Mouse (Mus musculus): ENCODE measurements at regions not wholly inside any gene's neighbourhood (a gene's known extent, or its start where the extent isn't known, plus 50 kb on each side); places are given as distances from the start of the nearest gene placed in this dataset.

DNA sequence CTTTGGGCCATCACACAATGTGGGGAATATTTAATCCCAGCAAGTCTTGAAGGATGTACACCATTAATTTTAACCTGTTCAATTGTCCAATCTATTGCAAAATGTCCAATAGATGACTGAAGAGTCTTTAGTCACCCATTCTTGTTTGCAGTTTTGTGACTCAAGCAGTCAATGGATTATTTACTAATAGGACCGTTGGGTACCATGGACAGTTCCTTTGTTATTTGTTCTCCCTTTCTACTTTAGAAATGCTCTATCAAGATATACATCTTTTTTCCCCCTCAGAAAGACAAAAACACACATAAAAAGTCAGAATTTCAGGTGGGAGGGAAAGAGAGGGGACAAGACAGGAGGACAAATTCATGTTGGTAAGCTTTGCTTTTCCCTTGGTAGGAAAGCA is 598.3 kb downstream of the Gm9195 start:
- no peak for DNase-seq

DNA sequence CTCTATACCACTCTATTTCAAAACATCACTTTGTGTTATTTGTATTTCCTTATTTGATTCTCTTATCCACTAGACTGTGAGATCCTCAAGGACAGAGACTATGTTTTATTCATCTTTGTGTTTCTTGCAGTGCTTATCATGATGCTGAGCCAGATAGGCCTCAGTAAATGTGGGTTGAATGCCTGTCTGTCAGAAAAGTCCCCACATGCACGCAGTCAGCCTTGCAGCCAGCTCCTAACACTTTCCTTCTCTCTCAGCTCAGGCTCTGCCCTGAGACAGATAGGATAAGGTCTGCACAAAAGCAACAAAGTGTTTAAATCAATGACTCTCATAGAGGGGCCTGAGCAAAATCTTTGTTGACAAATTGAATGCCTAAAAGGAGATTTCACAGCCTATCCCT is 600.0 kb downstream of the Gm9195 start:
- DNase-seq: no peak

DNA sequence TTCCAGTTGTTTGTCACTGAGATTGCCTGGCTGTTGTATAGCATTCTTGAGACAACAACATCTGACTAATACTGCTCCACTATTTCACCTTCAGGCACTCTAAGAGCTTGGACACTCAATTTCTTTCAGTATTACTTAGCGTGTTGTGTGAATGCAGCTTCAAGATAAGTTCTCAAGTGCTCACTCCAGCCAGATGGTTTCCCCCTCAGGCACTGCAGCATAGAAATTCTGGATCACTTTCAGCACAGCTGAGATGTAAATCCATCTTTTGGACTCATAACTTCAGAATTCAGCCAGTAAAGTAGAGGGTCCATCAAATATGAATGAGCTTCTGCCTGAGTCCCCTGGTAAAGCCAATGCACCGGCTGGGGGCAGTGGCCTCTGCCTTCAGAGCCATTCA is 608.8 kb downstream of the Gm9195 start:
- DNase-seq: no peak

DNA sequence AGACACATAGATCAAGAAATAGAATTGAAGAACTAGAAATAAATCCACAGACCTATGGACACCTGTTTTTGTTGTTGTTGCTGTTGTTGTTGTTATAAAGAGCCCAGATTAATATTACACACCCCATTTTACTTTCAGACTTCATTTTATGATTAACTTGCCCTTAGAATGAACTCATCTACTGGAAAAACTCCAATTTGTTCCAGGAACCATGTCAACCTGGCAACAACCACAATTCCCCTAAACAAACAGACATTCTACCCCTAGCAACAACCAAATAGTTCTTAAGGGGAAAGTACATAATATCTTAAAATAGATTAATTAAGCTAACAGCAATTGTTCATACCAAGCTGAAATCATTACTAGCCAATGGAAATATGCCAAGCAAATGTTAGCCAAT is 646.1 kb downstream of the Gm9195 start:
- peak; percentile 1 to 3 for DNase-seq

DNA sequence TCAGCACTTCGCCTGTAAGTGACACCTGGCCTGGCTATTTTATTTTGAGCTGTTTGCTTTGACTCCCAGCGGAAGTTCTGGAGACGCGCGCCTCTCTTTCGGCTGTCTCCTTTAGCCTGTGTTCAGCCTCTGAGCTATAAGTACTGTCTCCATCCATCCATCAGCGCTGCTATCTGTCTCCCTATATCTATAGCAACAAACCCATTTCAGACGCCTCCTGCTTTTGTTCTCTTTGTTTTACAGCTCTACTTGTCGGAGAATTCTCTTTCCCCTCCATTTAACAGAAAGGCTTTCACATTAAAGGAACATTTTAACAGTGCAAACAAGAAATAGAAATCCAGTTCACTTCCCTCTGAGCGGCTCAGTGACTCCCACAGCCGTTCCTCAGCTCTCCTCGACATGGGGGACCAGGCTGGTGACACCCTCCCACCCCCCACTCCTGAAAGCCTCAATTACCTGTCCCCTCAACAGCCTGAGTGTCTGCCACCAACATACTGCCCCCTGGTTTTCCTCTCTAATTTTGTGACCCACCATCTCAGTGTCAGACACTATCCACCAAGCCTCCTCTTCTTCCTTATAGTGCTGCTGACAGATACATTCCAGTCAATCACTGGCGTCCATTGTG is 682.7 kb downstream of the Gm9195 start:
- DNase-seq: no peak

DNA sequence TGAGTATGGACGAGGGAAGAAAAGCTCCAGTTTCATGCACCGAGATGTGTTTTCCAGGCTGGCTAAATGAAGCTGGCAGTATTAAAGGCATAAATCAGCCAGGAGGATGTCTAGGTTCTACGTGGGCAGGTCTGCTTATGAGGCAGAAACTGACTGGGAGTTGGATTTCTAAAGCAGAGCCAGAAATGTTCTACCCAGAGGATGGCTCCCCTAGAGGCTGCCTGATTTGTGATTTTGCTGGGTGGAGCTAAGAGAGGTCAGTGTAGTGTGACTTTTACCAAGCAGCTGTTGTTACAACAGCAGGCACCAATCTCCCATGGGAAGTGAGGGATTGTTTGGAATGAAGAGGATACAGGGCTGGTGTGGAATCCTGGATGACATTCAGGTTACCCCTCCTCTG is 686.0 kb downstream of the Gm9195 start:
- no peak for DNase-seq

DNA sequence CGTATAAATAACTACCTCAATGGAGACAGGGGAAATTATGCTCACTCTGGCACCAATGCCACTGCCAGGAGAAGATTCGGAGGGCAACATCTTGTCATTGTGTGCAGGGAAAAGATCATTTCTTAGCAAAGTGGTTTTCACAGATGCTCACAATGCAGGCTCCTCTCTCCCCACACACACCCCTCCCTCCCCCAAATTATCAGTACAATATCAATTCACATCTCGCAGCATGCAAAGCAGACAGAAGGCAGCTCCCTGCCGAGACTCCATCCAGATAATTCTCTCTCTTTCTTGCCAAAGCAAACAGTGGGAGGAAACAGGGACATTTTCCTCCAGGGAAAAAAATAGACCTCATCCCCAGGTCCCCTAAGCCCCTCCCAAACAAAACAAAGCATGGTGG is 691.8 kb downstream of the Gm9195 start:
- no peak for DNase-seq

DNA sequence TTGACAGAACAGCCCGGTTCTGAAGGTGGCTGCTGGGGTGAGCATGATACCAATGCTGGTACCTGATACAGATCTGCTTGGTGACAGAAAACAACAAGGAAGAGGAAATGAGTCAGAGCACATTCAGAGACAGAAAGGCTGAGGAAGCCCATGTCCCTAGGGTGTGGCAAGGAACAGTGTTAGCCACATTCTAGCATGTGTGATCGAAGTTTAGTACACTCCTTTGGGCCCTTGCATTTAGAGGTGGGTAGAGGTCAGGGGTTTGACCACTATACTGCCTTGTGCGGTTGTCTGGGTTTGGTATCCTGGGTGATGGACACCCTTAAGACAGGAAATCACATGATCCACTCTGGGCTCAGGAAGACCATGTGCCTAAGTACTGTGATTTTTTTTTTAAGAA is 695.9 kb downstream of the Gm9195 start:
- no peak for DNase-seq

DNA sequence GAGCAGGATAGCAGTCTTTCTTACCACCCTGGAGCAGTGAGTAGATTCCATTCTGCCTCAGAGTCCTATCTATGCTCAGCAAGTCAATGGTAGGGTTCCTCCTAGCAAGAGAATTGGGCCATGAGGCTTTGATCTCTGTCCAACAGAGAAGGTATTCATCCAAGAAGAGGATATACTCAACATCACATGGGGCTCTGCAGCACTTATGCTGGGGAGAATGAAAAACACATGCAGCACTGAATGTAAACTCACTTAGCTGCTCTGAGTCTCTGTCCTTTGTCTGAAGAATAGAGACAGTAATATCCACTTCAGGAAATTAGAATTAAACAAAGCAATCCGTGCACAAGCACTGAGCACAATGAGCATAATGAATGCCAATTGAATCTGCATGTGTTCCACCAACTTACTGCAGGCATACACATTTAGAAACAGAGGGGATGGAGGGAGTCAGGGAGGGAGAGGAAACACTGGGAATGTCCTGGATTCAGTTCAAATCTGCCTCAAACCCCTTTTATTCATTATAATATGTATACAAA is 714.6 kb downstream of the Gm9195 start:
- no peak for DNase-seq

DNA sequence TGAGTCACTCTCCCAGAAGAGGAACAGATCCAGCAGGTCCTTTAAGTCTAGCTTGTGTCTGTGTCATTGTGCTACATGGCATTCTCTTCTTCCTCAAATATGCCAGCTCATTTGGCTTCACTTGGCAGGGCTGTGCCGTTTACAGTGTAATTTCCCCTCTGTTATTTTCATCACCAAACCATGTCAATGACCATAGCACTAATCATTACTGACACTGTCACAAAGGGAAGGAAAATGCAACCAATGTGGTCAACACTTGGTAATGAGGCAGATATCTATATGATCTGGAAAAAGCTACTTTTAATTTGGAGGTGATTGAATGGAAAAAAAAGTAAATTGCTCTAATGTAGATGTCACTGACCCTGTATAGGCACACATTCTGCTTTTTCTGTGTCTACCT is 724.8 kb downstream of the Gm9195 start:
- no peak for DNase-seq

DNA sequence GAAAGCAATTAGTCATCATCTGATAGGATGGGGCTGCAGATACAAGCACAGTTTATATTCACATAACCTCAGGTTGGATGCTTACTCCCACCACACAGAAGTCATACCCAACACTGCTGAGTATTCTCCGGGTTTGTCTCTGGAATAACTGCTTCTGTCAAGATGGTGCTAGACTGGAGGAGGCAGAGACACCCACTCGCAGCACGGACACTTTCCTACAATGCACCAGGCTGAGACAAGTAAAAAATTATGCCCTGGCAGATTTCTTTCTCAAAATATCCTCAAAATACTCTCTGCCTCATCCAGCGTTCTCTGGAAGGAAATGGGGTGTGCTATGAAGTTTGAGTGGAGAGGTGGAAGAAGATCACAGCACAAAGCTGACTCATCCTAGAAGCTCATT is 763.1 kb downstream of the Gm9195 start:
- DNase-seq: no peak

DNA sequence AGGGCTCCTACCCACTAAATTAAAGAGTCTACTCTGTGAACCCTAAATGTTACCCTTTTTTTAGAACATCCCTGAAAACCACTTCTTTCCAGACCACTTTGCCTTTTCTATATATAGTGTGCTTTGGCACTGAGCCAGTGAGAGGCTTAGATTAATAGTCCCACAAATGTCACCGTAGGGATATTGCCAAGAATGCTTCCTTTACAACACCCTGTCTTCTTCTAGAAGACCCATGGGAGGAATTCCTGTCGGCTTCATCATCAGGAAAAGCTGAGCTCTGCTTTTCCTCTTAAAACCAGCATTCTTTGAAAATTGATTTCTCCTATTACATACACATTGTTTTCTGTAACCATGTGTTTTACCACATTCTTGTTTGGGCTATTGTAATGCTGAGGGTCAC is 768.1 kb downstream of the Gm9195 start:
- DNase-seq: no peak

DNA sequence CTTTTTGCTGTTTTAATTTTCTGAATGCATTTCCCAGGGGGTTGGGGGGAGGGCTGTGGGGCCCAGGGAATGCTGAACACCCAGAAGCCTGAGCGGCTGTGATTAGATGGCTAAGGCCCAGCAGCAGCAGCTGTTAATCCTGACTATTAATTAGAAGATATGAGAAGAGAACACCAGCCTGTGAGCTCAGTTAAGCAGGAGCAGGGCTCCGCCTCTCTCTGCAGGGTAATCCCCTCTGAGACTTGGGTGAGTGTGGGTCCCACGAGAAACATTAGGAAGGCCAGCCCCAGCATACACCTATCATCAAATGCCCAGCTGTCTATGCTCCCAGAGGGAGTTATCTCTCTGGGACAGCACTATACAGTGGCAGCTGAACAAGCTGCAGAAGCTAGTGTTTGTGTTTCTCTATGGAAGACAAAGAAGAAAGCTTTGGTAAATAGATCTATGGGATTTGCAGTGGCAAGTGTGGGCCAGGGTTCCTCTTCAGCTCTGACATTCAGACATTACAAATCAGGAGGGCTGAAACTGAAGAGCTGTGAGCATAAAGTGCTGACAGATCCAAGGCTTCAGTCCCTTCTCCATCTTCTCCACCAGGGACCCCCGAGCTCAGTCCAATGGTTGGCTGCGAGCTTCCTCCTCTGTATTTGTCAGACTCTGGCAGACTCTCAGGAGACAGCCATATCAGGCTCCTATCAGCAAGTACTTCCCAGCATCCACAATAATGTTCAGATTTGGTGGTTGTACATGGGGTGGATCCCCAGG is 781.9 kb downstream of the Gm9195 start:
- DNase-seq: no peak

DNA sequence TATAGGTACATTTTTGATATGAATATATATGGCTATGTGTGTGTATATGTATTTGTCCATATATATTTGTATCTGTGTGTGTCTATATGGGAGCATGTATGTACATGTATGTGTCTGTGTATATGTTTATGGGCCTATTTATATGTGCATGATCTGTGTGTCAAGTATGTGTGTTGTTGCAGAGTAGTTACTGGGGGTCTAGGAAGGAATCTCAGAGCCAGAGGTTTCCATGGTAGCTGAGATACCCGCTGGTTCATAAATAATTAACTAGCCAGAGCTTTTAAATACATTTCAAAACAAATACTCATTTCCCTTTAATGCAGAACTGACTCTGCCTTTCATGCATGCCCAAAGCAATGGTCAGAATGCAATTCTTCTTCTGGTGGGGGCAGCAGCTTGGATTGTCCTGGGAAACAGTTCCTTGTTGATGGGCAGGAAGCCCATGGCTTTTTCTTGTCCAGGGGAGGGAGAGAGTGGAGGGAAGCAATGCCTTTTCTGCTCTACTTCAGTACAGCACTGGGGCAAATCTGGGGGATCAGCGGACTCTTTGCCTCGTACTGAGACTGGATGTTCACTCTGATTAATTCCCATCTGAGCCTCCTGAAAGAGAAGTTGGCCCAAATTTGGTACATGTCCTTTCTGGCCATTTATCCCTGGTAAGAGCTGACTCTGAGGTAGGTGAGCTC is 798.7 kb downstream of the Gm9195 start:
- DNase-seq: no peak

DNA sequence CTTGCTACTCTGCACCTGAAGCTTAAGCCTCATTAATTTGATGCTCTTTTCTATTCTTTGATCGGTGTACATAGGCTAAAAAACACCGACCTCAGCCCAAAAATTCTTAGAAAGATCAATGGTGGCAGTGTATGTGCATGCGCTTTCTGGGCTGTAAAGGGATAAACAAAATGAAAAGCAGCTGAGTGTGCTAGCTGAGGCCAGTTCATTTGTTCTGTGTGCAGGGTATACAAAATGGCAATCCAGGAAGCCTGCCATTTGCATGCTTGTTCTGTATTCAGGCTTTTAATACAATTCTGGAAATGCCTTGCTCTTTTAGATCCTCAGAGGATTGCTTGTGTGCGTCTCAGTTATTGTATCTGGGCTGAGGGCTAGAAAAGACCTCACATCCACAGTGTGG is 817.1 kb downstream of the Gm9195 start:
- DNase-seq: no peak

DNA sequence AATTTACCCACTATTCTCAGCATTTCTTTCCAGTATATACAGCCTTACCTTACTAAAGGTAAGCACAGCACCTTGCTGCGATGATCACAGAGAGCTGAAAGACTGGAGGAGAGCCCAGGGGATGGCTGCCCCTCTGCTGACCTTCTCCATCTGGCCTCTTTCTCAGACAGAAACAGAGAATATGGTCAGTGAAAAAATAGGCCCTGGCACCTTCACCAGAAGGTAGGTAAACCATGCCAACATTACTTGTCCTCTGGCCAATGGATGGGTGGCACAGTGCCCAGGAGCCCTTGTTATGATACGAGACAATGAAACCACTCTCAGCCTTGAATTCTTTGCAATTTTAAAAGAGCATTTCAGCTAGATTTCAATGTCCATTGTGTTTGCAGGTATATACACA is 817.8 kb downstream of the Gm9195 start:
- peak; percentile 23 to 61 for DNase-seq

DNA sequence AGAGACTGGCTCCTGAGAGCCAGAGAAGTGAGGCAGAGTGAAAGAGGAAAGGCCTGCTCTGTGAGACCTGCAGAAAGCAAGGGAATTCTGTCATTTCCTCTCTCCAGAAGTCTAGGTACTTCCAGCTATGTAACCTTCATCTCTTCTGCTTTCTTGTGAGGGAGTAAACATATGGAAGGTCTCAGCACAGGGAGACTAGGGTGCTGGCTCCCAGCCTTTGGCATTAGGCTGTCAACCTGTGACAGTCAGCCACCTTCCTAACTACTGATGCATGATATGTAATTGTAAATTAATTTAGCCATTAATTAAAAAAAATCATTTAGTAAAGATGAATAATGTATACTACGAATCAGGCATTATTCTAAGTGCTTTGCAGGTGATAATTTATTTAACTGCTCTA is 819.2 kb downstream of the Gm9195 start:
- no peak for DNase-seq

DNA sequence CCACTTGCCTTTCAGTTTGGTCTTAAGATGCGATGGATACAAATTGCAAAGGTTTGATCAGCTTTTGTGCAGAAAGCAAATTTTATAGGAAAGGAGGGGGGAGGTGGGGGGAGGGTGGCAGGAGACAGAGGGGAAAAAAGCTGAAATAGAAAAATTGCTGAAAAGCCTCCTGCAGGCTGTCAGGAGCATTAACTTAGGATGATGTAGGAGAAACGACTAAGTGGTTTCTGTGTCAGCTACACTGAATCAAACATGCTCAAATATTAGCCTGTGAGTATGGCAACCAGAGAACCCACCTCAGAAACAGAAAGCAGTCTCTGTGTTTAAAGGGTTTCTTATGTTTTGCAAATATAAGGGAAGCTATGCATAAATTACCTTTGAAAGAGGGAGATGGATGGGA is 819.6 kb downstream of the Gm9195 start:
- no peak for DNase-seq

DNA sequence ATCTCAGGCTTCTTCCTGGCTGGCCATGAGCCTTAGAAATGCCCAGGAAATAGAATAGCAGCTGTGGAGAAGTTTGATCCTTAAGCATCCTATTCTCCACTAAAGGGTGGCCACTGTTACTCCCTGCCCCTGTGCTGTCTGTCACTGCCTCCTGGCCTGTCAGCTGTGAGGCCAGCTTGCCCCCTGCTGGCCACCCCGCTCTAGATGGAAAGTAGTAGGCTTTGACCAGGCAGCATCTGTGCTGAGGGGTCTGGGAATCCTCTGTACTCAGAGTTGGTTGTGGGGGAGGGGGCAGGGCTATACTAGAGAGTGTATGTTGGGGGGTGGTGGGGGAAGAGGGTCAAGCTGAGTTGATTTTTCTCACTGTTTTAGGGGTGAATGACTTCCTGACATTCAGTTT is 821.2 kb downstream of the Gm9195 start:
- DNase-seq: peak; percentile 33 to 67

DNA sequence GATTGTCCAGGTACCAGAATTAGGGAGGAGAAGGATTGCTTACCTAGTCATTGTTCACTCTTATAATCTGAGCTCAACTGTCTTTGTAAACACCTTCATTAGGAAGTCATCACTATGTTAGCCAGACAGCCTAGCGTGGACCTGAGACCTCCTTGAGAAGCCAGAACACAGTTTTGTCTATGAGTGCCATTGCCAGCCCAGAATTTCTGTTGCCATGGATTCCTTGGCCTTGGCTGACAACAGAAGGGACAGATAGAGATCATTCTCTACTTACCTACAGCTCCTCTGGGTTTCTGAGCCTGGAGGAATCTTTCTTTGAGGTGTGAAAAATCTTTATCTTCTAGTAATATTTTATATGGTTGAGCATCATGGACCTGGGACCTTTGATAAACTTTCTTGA is 825.0 kb downstream of the Gm9195 start:
- DNase-seq: no peak

DNA sequence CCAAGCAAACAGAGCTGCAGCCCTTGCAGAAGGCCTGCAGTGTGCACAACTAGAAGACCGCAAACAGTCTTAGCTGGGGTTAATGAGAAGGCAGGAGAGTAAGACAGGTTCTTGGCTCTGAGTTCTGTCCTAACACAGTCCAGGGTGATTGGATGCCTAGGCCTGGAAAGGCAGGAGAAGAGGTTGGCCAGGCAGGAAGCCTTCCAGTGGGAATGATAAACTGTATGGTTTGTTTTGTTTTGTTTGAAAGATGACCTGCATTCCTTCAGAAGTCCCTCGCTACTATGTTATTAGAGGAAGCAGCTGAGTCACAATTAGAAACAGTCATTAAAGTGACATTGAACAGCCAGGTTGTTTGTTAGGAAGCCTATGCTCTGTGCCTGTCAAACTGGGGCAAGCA is 831.5 kb downstream of the Gm9195 start:
- DNase-seq: peak; percentile 24 to 30

DNA sequence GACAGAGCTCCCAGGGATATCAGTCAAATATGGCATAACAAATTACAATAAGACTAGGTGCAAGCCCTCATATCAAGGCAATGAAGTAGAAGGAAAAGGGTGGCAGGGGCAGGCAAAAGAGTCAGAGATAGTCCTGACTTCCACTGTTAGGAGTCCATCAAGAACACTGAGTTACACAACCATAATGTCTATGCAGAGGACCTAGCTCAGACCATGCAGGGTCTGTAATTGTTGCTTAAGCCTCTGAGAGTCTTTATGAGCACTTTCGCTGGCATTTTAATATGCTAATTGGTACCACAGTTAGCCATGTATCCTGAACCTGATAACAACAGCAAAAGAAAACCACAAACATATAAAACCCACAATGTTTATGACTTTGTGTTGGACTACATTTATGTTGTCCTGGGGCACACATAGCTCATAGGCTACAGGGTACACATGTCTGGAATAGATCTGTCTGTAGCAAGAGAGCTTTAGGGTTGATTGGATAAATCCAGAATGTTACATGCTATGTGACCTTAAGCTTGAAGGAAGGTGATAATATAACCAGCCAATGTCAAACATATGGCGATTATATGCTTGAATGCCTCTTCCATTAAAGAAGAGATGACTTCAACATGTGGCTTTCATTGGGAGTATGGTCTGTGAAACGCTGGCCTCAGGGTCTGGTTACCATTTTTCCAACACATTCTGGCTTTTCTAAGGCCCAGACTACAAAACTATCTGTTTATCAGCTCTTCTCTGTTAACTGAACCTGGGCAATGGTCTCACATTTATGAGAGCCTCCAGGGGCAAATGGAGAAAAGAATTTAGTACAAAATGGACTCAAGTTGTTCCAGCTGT is 836.6 kb downstream of the Gm9195 start:
- no peak for DNase-seq

DNA sequence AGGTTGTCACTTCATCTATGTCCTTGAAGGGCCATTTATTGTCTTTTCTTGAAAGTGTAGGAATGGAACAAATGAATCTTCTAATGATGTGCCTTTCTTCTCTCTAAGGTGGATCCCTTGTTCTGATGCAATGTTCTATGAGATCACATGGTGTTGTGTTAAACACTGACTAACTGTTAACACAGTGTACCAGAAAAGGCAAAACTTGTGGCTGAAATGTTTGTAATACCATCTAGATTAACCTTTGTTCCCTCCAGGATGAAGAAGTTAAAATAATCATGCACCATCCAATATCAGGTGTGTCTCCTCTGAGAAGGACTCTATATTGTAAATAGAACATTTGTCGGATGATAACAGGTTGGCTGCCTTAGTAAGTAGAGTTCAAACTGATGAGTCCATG is 849.1 kb downstream of the Gm9195 start:
- no peak for DNase-seq
